In the genomic region with DNA sequence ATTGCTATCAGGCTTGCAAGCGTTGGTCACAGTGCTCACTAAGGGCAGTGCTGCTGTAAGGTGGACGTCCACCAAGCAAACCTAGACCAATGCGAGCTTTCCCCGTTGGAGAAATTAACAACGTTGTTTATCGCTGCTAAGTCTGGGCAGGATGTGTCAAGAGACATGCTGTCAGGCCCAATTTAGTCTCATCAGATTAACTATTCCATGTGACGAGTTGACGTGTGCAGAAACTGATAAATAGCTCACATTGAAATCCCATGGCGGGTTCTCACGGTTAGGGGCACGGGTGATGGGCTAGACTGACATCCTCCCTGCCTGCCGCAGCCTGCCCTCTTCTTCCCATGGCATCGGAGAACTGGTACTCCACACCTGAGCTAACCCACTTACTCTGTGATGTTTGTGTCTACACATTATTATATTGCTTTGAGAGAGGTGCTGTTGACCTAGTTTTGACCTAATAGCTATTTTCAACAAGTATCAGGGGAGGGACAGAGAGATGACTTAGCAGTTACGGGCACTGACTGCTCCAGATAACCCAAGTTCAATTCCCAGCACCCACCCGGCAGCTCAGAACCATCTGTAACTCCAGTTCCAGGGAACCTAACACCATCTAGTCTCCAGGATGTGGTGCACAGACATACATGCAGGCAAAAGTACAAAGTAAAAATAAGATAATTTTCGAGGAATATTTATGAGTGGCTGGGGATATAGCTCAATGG, we compare ENCODE assay signal across 24 mouse cellular contexts. TPM values are rescaled to one million over a fixed set of nuclear protein-coding genes. Genes with fewer than 3 reads are reported as not detected.
DNase-seq lines count a peak whose midpoint lies in the region; ATAC-seq and TF ChIP-seq lines count a peak whose summit lies in the region.
"Had no signal": no experiment of that assay in that cellular context is flagged by ENCODE, and none has a peak within 500 bp of the region (broad histone marks: within the 10 kb centered on the region; RNA-seq: fewer than 3 reads in every experiment).

No protein-coding gene starts in this region.

- H3K4me3 ChIP-seq in liver, adult 2 months (ENCODE audit: insufficient read depth, low read depth, low read length), result no peak overlapping the region
- no peak overlapping the region for H3K4me3 ChIP-seq in liver, embryonic 15.5 days (replicated peaks)
- H3K4me3 ChIP-seq in hindbrain, embryonic 12.5 days, result no peak overlapping the region
- H3K4me3 ChIP-seq: forebrain, embryonic 15.5 days; midbrain, embryonic 12.5 days; neural tube, embryonic 12.5 days had no signal

- DNase-seq in liver, adult 2 months (ENCODE audit: extremely low read depth, low read depth, low spot score), result no peak
- DNase-seq in liver, result no peak
- peak; percentile 50 for DNase-seq in retina, embryonic 14.5 days (ENCODE audit: low spot score)
- DNase-seq in gastrocnemius, postnatal 4 days (ENCODE audit: low spot score in 2 of 2), result no peak
- no peak for DNase-seq in lung, postnatal 36 days
- DNase-seq: cerebellum, adult 2 months; cerebellum, postnatal 36 days; gastrocnemius, postnatal 10 days; heart, adult 11 months; heart, postnatal 36 days; kidney, adult 18-20 months; left cerebral cortex, postnatal 4 days; lung, adult 2 months; right cerebral cortex, adult 18-20 months had no signal

- no peaks in the 10 kb centered on the region for H3K36me3 ChIP-seq in liver, adult 2 months (ENCODE audit: control insufficient read depth, insufficient read depth, low read length)
- H3K36me3 ChIP-seq in liver, embryonic 15.5 days (replicated peaks), result no peaks in the 10 kb centered on the region
- no peaks in the 10 kb centered on the region for H3K36me3 ChIP-seq in hindbrain, embryonic 12.5 days
- H3K36me3 ChIP-seq: forebrain, embryonic 15.5 days; midbrain, embryonic 12.5 days; neural tube, embryonic 12.5 days had no signal

- peak overlapping the region; percentile 29; the same call in 1 of the 2 replicates for H3K4me2 ChIP-seq in liver, embryonic 15.5 days
- no peak overlapping the region for H3K4me2 ChIP-seq in hindbrain, embryonic 12.5 days (replicated peaks)
- H3K4me2 ChIP-seq: forebrain, embryonic 15.5 days; hindbrain, embryonic 14.5 days; midbrain, embryonic 12.5 days; neural tube, embryonic 12.5 days had no signal

- no peaks in the 10 kb centered on the region for H3K9me3 ChIP-seq in liver, embryonic 15.5 days (replicated peaks)
- no peaks in the 10 kb centered on the region for H3K9me3 ChIP-seq in hindbrain, embryonic 12.5 days (replicated peaks)
- H3K9me3 ChIP-seq: forebrain, embryonic 15.5 days; midbrain, embryonic 12.5 days; neural tube, embryonic 12.5 days had no signal

- H3K27me3 ChIP-seq in liver, adult 2 months (ENCODE audit: control insufficient read depth, insufficient read depth, low read length), result no peaks in the 10 kb centered on the region
- H3K27me3 ChIP-seq in liver, embryonic 15.5 days, result no peaks in the 10 kb centered on the region
- H3K27me3 ChIP-seq in hindbrain, embryonic 12.5 days, result no peaks in the 10 kb centered on the region
- H3K27me3 ChIP-seq: forebrain, embryonic 15.5 days; midbrain, embryonic 12.5 days; neural tube, embryonic 12.5 days had no signal

- no peak overlapping the region; the same call in 1 of the 2 replicates for H3K9ac ChIP-seq in liver, adult 2 months (ENCODE audit: low read depth, low read length)
- no peak overlapping the region for H3K9ac ChIP-seq in liver, embryonic 15.5 days
- no peak overlapping the region for H3K9ac ChIP-seq in hindbrain, embryonic 12.5 days
- H3K9ac ChIP-seq: forebrain, embryonic 15.5 days; hindbrain, embryonic 14.5 days; midbrain, embryonic 12.5 days; neural tube, embryonic 12.5 days had no signal

- H3K27ac ChIP-seq in liver, adult 2 months (replicated peaks; ENCODE audit: insufficient read depth, low read depth, low read length), result peak overlapping the region; percentile 94
- H3K27ac ChIP-seq in liver, embryonic 15.5 days (replicated peaks), result peak overlapping the region; percentile 45
- H3K27ac ChIP-seq in hindbrain, embryonic 12.5 days, result no peak overlapping the region
- H3K27ac ChIP-seq: forebrain, embryonic 15.5 days; hindbrain, embryonic 14.5 days; kidney, postnatal 0 days; midbrain, embryonic 12.5 days; neural tube, embryonic 12.5 days; stomach, postnatal 0 days had no signal

- WGBS in liver, adult 2 months, result 77% methylated on average over 16 of the region's 16 CpGs
- 38% methylated on average over 16 of the region's 16 CpGs for WGBS in liver, embryonic 15.5 days (ENCODE audit: insufficient replicate concordance)
- WGBS in hindbrain, embryonic 12.5 days, result 76% methylated on average over 16 of the region's 16 CpGs

- H3K4me1 ChIP-seq in liver, adult 2 months (ENCODE audit: control insufficient read depth, insufficient read depth, low read length), result peaks cover 60% of the 10 kb centered on the region
- peaks cover 33% of the 10 kb centered on the region for H3K4me1 ChIP-seq in liver, embryonic 15.5 days (replicated peaks)
- peaks cover 17% of the 10 kb centered on the region for H3K4me1 ChIP-seq in hindbrain, embryonic 12.5 days

- 0 out of 2 replicates have a peak, but pooled peaks have one; percentile 44 for ATAC-seq in erythroblast, adult 5-6 weeks (replicated peaks; ENCODE audit: low FRiP score, poor library complexity, severe bottlenecking)
- ATAC-seq in liver, embryonic 15.5 days (ENCODE audit: insufficient read depth), result peak; percentile 65
- ATAC-seq in hindbrain, embryonic 12.5 days (ENCODE audit: low FRiP score), result no peak
- ATAC-seq: forebrain, embryonic 15.5 days; inflammation-experienced regulatory T-cells, adult 6 months had no signal

- H3K79me2 ChIP-seq in liver, adult 2 months (ENCODE audit: control insufficient read depth, insufficient read depth, low read length), result peaks cover 27% of the 10 kb centered on the region

- no peak for TF ChIP-seq CTCF in liver, adult 2 months (IDR thresholded peaks at IDR 0.05; ENCODE audit: low read depth, low read length)

- no peak for TF ChIP-seq POLR2A in liver, adult 2 months (IDR thresholded peaks at IDR 0.05; ENCODE audit: extremely low read depth, insufficient read depth, low read length)

RNA-seq across cellular contexts. Expression of a gene that starts 28.6 kb away (rescaled TPM):
- total RNA-seq in liver, adult 2 months (2014; rRNA removed), result 53.6 and 63.8 TPM in 2 replicates
- polyA plus RNA-seq in liver, adult 2 months (2012; rRNA removed), result 156 and 257 TPM in 2 replicates
- total RNA-seq in erythroblast, adult 5-6 weeks (2015; ENCODE audit: low replicate concordance), result 24.0 and 34.2 TPM in 2 replicates
- 11.8 and 15.6 TPM in 2 replicates for total RNA-seq in erythroblast, adult 5-6 weeks (2017; ENCODE audit: low replicate concordance)
- 45.0 and 45.7 TPM in 2 replicates for polyA plus RNA-seq in liver, embryonic 15.5 days (2015; fragmentation: Nextera tagmentation; extraction: Ambion mirVana)
- 59.1 and 59.4 TPM in 2 replicates for polyA plus RNA-seq in hindbrain, embryonic 12.5 days (2016; fragmentation: Nextera tagmentation; extraction: Ambion mirVana)
- 10 to 100 TPM; 69.4 to 78.0 TPM for total RNA-seq in gastrocnemius, postnatal 4 days (2021)
